Mouse (Mus musculus): ENCODE measurements around the gene Myl4.

GRCm38 (mm10) chr11:104566097-104566496 lies 15.6 kb downstream of the Myl4 start:
- TF ChIP-seq CTCF (conservative IDR thresholded peaks at IDR 0.05; ENCODE audit: low read length) (no peak), NANOG (IDR thresholded peaks at IDR 0.05; ENCODE audit: borderline replicate concordance, low read length) (no peak), POU5F1 (IDR thresholded peaks at IDR 0.05; ENCODE audit: borderline replicate concordance, low read length) (no peak)
